Mouse (Mus musculus) embryonic facial prominence, embryonic 11.5 days (tissue): ENCODE measurements around the gene Plekhm3. TPM values are rescaled to one million over a fixed set of nuclear protein-coding genes. Genes with fewer than 3 reads are reported as not detected.

Experiments
- ATAC-seq: fragments of 200-750 bp; cut with Nextera tagmentation; replicated peaks from 2 replicates; pipeline ENCODE4 v1.8.0; 2017; ENCODE audit warnings: low read depth; ENCODE audit not compliant: insufficient number of reproducible peaks, low FRiP score, low TSS enrichment
- DNase-seq: peaks from one replicate; pipeline ENCODE4 v3.0.0-alpha.2; 2015; ENCODE audit warnings: low spot score
- H3K27ac ChIP-seq: fragments of 300-500 bp; sonication (generic); replicated peaks from 2 replicates; pipeline ENCODE4 v1.5.1; 2014; ENCODE audit warnings: mild to moderate bottlenecking, low read depth, low read length, control low read depth
- H3K27me3 ChIP-seq: fragments of 300-500 bp; sonication (generic); 2 replicates; pipeline ENCODE4 v1.6.1; 2014; ENCODE audit warnings: mild to moderate bottlenecking, low read length, moderate library complexity, mixed read lengths; ENCODE audit not compliant: control insufficient read depth, insufficient read depth
- H3K36me3 ChIP-seq: fragments of 300-500 bp; sonication (generic); replicated peaks from 2 replicates; pipeline ENCODE4 v1.6.1; 2014; ENCODE audit warnings: low read depth, mild to moderate bottlenecking, low read length, moderate library complexity, mixed read lengths; ENCODE audit not compliant: control insufficient read depth, insufficient read depth
- H3K4me1 ChIP-seq: fragments of 300-500 bp; sonication (generic); 2 replicates; pipeline ENCODE4 v1.6.1; 2014; ENCODE audit warnings: low read length, mixed read lengths; ENCODE audit not compliant: control insufficient read depth, insufficient read depth
- H3K4me2 ChIP-seq: fragments of 300-500 bp; sonication (generic); 2 replicates; pipeline ENCODE4 v1.6.1; 2014; ENCODE audit warnings: low read depth, mild to moderate bottlenecking, control low read depth, low read length, moderate library complexity
- H3K4me3 ChIP-seq: fragments of 300-500 bp; sonication (generic); 2 replicates; pipeline ENCODE4 v1.5.1; 2014; ENCODE audit warnings: low read depth, low read length, control low read depth
- H3K9ac ChIP-seq: fragments of 300-500 bp; sonication (generic); replicated peaks from 2 replicates; pipeline ENCODE4 v1.6.1; 2014; ENCODE audit warnings: mild to moderate bottlenecking, control low read depth, low read length
- H3K9me3 ChIP-seq: fragments of 300-500 bp; sonication (generic); replicated peaks from 2 replicates; pipeline ENCODE4 v1.6.1; 2016; ENCODE audit warnings: mild to moderate bottlenecking, low read length, inconsistent platforms, mixed read lengths; ENCODE audit not compliant: control insufficient read depth
- WGBS: fragments of 180-500 bp; shearing (Covaris S2); extraction: QIAGEN DNeasy Blood & Tissue Kit; methylation state at CpG from one replicate; pipeline ENCODE4 v1.1.7; 2014; 5-methylcytosine and 5-hydroxymethylcytosine counted together
- polyA plus RNA-seq: library from polyadenylated mRNA; unstranded; fragments of >200 nt; fragmentation: Nextera tagmentation; extraction: Ambion mirVana; gene quantifications from 2 replicates; pipeline ENCODE4 v1.2.1, GENCODE M21; 2014

Gene Plekhm3
- 5.2 and 6.0 TPM in 2 replicates for polyA plus RNA-seq

GRCm38 (mm10) chr1:64956479-64956961 lies at the start of gene Plekhm3:
Gene Plekhm3 (minus strand): TSS chr1:64956824.
- Histone ChIP-seq H3K36me3 (no peaks in the 10 kb centered on the region), H3K9me3 (no peaks in the 10 kb centered on the region), H3K4me1 (no peaks in the 10 kb centered on the region), H3K9ac (peak within 1 kb of the TSS; percentile 86), H3K27me3 (no peaks in the 10 kb centered on the region), H3K4me3 (peak within 1 kb of the TSS; percentile 84), H3K27ac (no peak within 1 kb of the TSS), H3K4me2 (peak within 1 kb of the TSS; percentile 57)
- under 1% methylated on average over 43 of the region's 43 CpGs for WGBS
- ATAC-seq (peak; percentile 93), DNase-seq (peak; percentile 90)

DNA sequence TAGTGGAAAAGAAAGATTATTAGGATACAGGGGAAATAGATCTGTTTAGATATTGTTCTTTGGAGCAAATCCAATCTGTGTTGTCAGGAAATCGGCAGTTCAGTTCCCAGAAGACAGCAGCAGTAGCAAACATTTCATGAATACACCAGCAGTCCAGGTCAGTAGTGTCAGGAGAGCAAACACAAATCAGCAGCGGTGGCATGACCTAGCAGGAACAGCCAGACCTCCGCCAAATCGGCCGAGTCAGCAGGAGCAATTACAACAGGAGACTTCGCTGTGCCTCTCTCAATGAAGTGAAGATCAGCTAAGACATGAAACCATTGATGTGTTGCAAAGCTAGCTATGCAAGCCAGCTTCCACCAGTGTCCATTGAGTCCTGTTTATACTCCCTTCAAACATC lies 49.0 kb upstream of the Plekhm3 start:
- DNase-seq (no peak), ATAC-seq (no peak)
- WGBS = 85% methylated on average over 6 of the region's 6 CpGs
- no peak overlapping the region for H3K27ac ChIP-seq
- H3K9me3 ChIP-seq = no peaks in the 10 kb centered on the region
- no peaks in the 10 kb centered on the region for H3K36me3 ChIP-seq
- H3K27me3 ChIP-seq = no peaks in the 10 kb centered on the region
- H3K4me3 ChIP-seq = no peak overlapping the region
- H3K4me1 ChIP-seq = no peaks in the 10 kb centered on the region
- H3K4me2 ChIP-seq = no peak overlapping the region
- no peak overlapping the region for H3K9ac ChIP-seq

DNA sequence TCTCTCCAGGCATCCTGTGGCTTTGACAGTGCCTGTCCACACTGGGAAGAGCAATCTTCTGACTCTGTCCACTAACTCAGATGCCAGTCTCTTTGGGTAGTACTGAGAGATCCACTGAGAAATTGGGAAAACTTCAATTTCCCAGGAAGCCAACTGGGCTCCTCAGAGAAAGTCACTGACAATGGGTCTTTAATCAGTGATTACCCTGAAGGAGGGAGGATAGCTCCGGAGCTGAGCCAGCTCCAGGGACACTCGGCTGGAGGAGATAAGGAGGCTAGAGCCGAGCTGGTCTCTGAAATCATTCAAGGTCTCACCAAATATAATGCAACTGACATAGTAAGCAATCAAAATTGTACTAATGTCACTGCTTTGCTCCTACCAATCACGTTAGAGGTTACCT lies 47.9 kb upstream of the Plekhm3 start:
- Histone ChIP-seq H3K36me3 (no peaks in the 10 kb centered on the region), H3K4me3 (no peak overlapping the region), H3K4me1 (no peaks in the 10 kb centered on the region), H3K9me3 (no peaks in the 10 kb centered on the region), H3K4me2 (no peak overlapping the region), H3K27me3 (no peaks in the 10 kb centered on the region), H3K9ac (no peak overlapping the region), H3K27ac (no peak overlapping the region)
- DNase-seq (no peak), ATAC-seq (no peak)
- 80% methylated on average over 4 of the region's 4 CpGs for WGBS

GRCm38 (mm10) chr1:64993206-64993605 lies 36.6 kb upstream of the Plekhm3 start:
- H3K4me2 ChIP-seq = no peak overlapping the region
- H3K4me3 ChIP-seq = no peak overlapping the region
- 85% methylated on average over 4 of the region's 4 CpGs for WGBS
- H3K4me1 ChIP-seq = no peaks in the 10 kb centered on the region
- H3K27me3 ChIP-seq = no peaks in the 10 kb centered on the region
- H3K36me3 ChIP-seq = no peaks in the 10 kb centered on the region
- no peak overlapping the region for H3K9ac ChIP-seq
- no peak overlapping the region for H3K27ac ChIP-seq
- no peak for DNase-seq
- H3K9me3 ChIP-seq = no peaks in the 10 kb centered on the region
- ATAC-seq = no peak

- H3K4me1 ChIP-seq = no peaks in the 10 kb centered on the region
- DNase-seq = no peak
- H3K4me3 ChIP-seq = no peak overlapping the region
- no peaks in the 10 kb centered on the region for H3K36me3 ChIP-seq
- H3K4me2 ChIP-seq = no peak overlapping the region
- H3K9ac ChIP-seq = no peak overlapping the region
- no peak for ATAC-seq
- H3K9me3 ChIP-seq = no peaks in the 10 kb centered on the region
- no peaks in the 10 kb centered on the region for H3K27me3 ChIP-seq
- no peak overlapping the region for H3K27ac ChIP-seq
These were observed 31.6 kb upstream of the Plekhm3 start for GRCm38 (mm10) chr1:64988176-64988575.

DNA sequence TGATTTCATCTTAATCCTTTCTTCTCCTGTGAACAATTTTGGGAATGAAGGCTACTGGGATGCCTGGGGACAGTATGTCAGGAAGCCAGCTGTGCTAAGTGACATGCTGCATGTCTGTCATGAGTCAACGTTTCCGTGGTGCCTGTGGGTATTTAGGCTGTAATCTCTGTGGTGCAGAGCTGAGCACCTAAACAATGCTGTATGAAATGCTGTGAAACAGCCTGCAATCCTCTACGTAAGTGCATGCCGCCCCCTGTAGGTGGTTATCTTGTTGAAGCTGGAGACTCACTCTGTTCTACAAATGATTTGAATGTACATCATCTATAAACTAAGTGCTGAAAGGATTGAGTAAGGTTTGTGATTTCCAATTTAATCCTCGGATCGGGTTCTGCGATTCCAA lies 29.5 kb upstream of the Plekhm3 start:
- Histone ChIP-seq H3K9ac (no peak overlapping the region), H3K36me3 (no peaks in the 10 kb centered on the region), H3K4me2 (no peak overlapping the region), H3K9me3 (no peaks in the 10 kb centered on the region), H3K27ac (no peak overlapping the region), H3K27me3 (no peaks in the 10 kb centered on the region), H3K4me3 (no peak overlapping the region), H3K4me1 (no peaks in the 10 kb centered on the region)
- ATAC-seq (no peak), DNase-seq (peak; percentile 75)
- 41% methylated on average over 7 of the region's 7 CpGs for WGBS

DNA sequence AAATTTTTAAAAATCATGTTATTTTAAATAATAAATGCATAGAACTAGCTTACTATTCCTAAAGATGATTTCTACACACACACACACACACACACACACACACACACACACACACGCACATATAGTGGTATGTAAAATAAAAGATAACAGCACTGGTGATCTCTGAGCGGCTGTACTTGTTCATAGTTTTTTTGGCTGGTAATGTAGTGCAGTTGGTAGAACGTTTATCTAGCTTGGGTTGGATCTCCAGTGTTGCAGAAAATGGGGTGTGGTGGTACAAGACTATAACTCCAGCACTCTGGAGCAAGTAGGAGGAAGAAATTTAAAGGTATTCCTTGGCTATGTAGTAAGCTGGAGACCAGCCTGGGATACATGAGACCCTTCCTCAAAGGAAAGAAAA lies 26.6 kb upstream of the Plekhm3 start:
- Histone ChIP-seq H3K9me3 (no peaks in the 10 kb centered on the region), H3K27me3 (no peaks in the 10 kb centered on the region), H3K9ac (no peak overlapping the region), H3K4me1 (no peaks in the 10 kb centered on the region), H3K4me3 (no peak overlapping the region), H3K4me2 (no peak overlapping the region), H3K36me3 (no peaks in the 10 kb centered on the region), H3K27ac (no peak overlapping the region)
- ATAC-seq (no peak), DNase-seq (no peak)
- 80% methylated on average over 3 of the region's 3 CpGs for WGBS

- DNase-seq = no peak
These were observed 21.7 kb upstream of the Plekhm3 start for GRCm38 (mm10) chr1:64978321-64978799.

More at GRCm38 (mm10) chr1:64978321-64978799, 21.7 kb upstream of the Plekhm3 start:
- Histone ChIP-seq H3K27me3 (no peaks in the 10 kb centered on the region), H3K9me3 (no peaks in the 10 kb centered on the region), H3K36me3 (no peaks in the 10 kb centered on the region), H3K4me3 (no peak overlapping the region), H3K9ac (no peak overlapping the region), H3K4me2 (no peak overlapping the region), H3K4me1 (no peaks in the 10 kb centered on the region), H3K27ac (no peak overlapping the region)
- ATAC-seq = 0 out of 2 replicates have a peak, but pooled peaks have one; percentile 29
- 75% methylated on average over 7 of the region's 7 CpGs for WGBS
